Mouse (Mus musculus) midbrain, postnatal 0 days (tissue): ENCODE results near the gene March10. TPM values are rescaled to one million over a fixed set of nuclear protein-coding genes. Genes with fewer than 3 reads are reported as not detected.

Source experiments
- ATAC-seq: fragments of 200-750 bp; cut with Nextera tagmentation; 2 replicates; pipeline ENCODE4 v1.8.0; 2017; ENCODE audit warnings: moderate number of reproducible peaks, mild to moderate bottlenecking, moderate TSS enrichment, moderate library complexity; ENCODE audit not compliant: low FRiP score
- DNase-seq: peaks from one replicate; pipeline ENCODE4 v3.0.0-alpha.2; 2015; ENCODE audit warnings: low spot score
- H3K27ac ChIP-seq: fragments of 300-500 bp; sonication (generic); 2 replicates; pipeline ENCODE4 v1.5.1; 2014; ENCODE audit warnings: low read depth, mild to moderate bottlenecking, low read length, mixed read lengths
- H3K27me3 ChIP-seq: fragments of 300-500 bp; sonication (generic); 2 replicates; pipeline ENCODE4 v1.6.1; 2014; ENCODE audit warnings: low read length, control low read depth, mixed read lengths; ENCODE audit not compliant: insufficient read depth
- H3K36me3 ChIP-seq: fragments of 300-500 bp; sonication (generic); 2 replicates; pipeline ENCODE4 v1.6.1; 2014; ENCODE audit warnings: low read length, control low read depth, mixed read lengths; ENCODE audit not compliant: insufficient read depth
- H3K4me1 ChIP-seq: fragments of 300-500 bp; sonication (generic); 2 replicates; pipeline ENCODE4 v1.6.1; 2014; ENCODE audit warnings: mild to moderate bottlenecking, control low read depth, antibody characterized with exemption, low read length, mixed read lengths; ENCODE audit not compliant: insufficient read depth
- H3K4me2 ChIP-seq: fragments of 300-500 bp; sonication (generic); 2 replicates; pipeline ENCODE4 v1.6.1; 2014; ENCODE audit warnings: low read depth, mild to moderate bottlenecking, low read length, mixed read lengths; ENCODE audit not compliant: poor library complexity, severe bottlenecking
- H3K4me3 ChIP-seq: fragments of 300-500 bp; sonication (generic); 2 replicates; pipeline ENCODE4 v1.5.1; 2014; ENCODE audit warnings: low read depth, mild to moderate bottlenecking, low read length, moderate library complexity
- H3K9ac ChIP-seq: fragments of 300-500 bp; sonication (generic); replicated peaks from 2 replicates; pipeline ENCODE4 v1.6.1; 2014; ENCODE audit warnings: mild to moderate bottlenecking, low read length, moderate library complexity, mixed read lengths; ENCODE audit not compliant: poor library complexity, severe bottlenecking
- H3K9me3 ChIP-seq: fragments of 300-500 bp; sonication (generic); 2 replicates; pipeline ENCODE4 v1.6.1; 2016; ENCODE audit warnings: low read length, control low read depth
- CTCF ChIP-seq: IDR thresholded peaks from 2 replicates; pipeline ENCODE4 v1.5.1; 2016; ENCODE audit warnings: antibody characterized with exemption, mild to moderate bottlenecking
- WGBS: fragments of 180-500 bp; shearing (Covaris S2); extraction: QIAGEN DNeasy Blood & Tissue Kit; methylation state at CpG from one replicate; pipeline ENCODE4 v1.1.7; 2014; 5-methylcytosine and 5-hydroxymethylcytosine counted together
- polyA plus RNA-seq: library from polyadenylated mRNA; unstranded; fragments of >200 nt; fragmentation: Nextera tagmentation; extraction: Ambion mirVana; gene quantifications from 2 replicates; pipeline ENCODE4 v1.2.1, GENCODE M21; 2015
- total RNA-seq: library from RNA; depleted of rRNA; stranded (reverse); fragments of >200 nt; gene quantifications from 2 replicates; pipeline ENCODE4 v1.2.3, GENCODE M21; 2014

March10 gene
- total and polyA plus RNA-seq, 2 experiments from 2014 or later = 0.69 to 0.77 TPM

DNA sequence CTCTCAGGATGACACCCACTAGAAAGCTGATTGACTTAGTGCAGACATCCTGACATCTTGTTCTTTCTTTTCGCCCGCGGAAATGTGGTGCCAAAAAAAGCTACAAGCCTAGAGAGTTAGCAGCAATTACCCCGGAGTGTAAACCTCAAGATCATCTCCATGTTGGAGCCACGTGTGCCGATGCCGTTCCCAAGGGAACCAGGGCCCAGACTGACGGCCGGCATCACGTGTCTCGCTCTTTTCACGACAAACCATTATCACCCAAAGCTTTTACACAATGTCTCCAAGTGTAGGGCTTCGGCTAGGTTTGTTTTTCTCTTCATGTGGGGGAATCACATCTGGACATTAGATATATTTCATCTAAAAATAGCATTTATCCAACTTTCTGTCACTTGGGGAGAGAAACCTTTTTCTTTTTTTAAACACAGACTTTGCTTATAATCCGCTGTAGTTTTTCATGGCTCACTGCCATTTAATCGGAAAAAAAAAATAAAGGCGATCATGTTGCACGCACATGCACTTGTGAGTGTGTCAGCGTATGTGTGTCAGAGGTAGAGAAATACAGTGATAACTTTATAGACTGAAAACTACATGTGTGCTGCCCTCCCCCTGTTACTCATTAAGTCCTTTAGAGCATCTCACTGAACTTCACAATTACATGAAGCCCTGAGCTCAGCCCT, 39.2 kb upstream of the March10 start:
- no peak overlapping the region for H3K9ac ChIP-seq
- no peak overlapping the region for H3K4me3 ChIP-seq
- no peak for DNase-seq
- no peak for ATAC-seq
- no peak overlapping the region for H3K27ac ChIP-seq
- no peaks in the 10 kb centered on the region for H3K36me3 ChIP-seq
- H3K4me2 ChIP-seq = no peak overlapping the region
- H3K4me1 ChIP-seq = no peaks in the 10 kb centered on the region
- no peaks in the 10 kb centered on the region for H3K9me3 ChIP-seq
- TF ChIP-seq CTCF = no peak
- H3K27me3 ChIP-seq = no peaks in the 10 kb centered on the region
- WGBS = 62% methylated on average over 18 of the region's 18 CpGs

GRCm38 (mm10) chr11:105494786-105495369, 38.3 kb upstream of the March10 start:
- no peaks in the 10 kb centered on the region for H3K36me3 ChIP-seq
- no peak overlapping the region for H3K4me2 ChIP-seq
- ATAC-seq (no peak), DNase-seq (no peak)
- H3K9me3 ChIP-seq = no peaks in the 10 kb centered on the region
- no peak for TF ChIP-seq CTCF
- H3K4me1 ChIP-seq = no peaks in the 10 kb centered on the region
- no peaks in the 10 kb centered on the region for H3K27me3 ChIP-seq
- no peak overlapping the region for H3K9ac ChIP-seq
- H3K4me3 ChIP-seq = no peak overlapping the region
- 94% methylated on average over 6 of the region's 6 CpGs for WGBS
- H3K27ac ChIP-seq = no peak overlapping the region

DNA sequence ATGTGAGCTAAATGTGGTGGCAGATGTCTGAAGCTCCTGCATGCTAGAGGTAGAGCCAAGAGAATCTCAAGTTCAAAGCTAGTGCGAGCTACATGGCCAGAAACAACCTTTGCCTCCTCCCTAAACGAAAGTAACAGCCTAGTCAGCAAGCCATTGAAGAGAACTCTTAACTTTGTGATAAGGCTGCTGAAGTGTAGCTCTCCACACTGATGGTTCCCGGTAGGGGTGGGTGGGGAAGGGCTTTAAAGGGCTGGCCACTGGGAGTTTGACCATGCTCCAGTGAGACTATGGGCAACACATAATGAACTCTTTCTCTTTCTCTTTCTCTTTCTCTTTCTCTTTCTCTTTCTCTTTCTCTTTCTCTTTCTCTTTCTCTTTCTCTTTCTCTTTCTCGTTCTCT, 35.9 kb upstream of the March10 start:
- no peak overlapping the region for H3K4me2 ChIP-seq
- WGBS = 86% methylated on average over 4 of the region's 4 CpGs
- no peaks in the 10 kb centered on the region for H3K36me3 ChIP-seq
- DNase-seq (no peak), ATAC-seq (no peak)
- no peak overlapping the region for H3K9ac ChIP-seq
- H3K4me3 ChIP-seq = no peak overlapping the region
- H3K27me3 ChIP-seq = no peaks in the 10 kb centered on the region
- no peaks in the 10 kb centered on the region for H3K9me3 ChIP-seq
- H3K27ac ChIP-seq = no peak overlapping the region
- H3K4me1 ChIP-seq = no peaks in the 10 kb centered on the region
- no peak for TF ChIP-seq CTCF

DNA sequence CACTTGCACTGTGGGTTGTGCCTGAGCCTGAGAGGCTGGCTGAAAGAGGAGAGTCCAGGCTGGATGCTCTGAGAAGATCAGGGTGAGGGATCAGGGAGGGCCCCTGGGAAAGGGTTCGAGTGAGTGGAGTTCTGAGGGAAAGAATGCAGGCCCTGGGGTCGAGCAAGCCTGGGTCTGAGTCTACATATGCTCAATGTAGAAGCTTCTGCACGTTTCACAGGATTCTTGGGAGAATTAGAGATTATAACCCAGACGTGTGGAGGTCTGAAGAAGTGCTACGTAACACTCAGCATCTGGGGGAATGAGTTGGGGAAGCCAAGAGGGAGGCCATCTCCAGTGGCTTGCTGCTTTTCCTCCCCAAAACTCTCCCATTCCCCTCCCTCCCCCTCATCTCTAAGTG, 34.4 kb upstream of the March10 start:
- WGBS = 65% methylated on average over 5 of the region's 5 CpGs
- H3K27ac ChIP-seq = no peak overlapping the region
- H3K9me3 ChIP-seq = no peaks in the 10 kb centered on the region
- no peaks in the 10 kb centered on the region for H3K27me3 ChIP-seq
- no peak overlapping the region for H3K4me2 ChIP-seq
- no peaks in the 10 kb centered on the region for H3K4me1 ChIP-seq
- H3K4me3 ChIP-seq = no peak overlapping the region
- ATAC-seq (no peak), DNase-seq (no peak)
- TF ChIP-seq CTCF = no peak
- H3K36me3 ChIP-seq = no peaks in the 10 kb centered on the region
- no peak overlapping the region for H3K9ac ChIP-seq

- no peak for TF ChIP-seq CTCF
- H3K9me3 ChIP-seq = no peaks in the 10 kb centered on the region
- DNase-seq = no peak
- no peak overlapping the region for H3K4me3 ChIP-seq
- no peak overlapping the region for H3K27ac ChIP-seq
- no peak for ATAC-seq
- 68% methylated on average over 6 of the region's 6 CpGs for whole genome bisulfite sequencing
- no peak overlapping the region for H3K4me2 ChIP-seq
- H3K27me3 ChIP-seq = no peaks in the 10 kb centered on the region
- H3K4me1 ChIP-seq = no peaks in the 10 kb centered on the region
- no peak overlapping the region for H3K9ac ChIP-seq
- H3K36me3 ChIP-seq = no peaks in the 10 kb centered on the region
Observed at GRCm38 (mm10) chr11:105485412-105485811, 28.9 kb upstream of the March10 start.

DNA sequence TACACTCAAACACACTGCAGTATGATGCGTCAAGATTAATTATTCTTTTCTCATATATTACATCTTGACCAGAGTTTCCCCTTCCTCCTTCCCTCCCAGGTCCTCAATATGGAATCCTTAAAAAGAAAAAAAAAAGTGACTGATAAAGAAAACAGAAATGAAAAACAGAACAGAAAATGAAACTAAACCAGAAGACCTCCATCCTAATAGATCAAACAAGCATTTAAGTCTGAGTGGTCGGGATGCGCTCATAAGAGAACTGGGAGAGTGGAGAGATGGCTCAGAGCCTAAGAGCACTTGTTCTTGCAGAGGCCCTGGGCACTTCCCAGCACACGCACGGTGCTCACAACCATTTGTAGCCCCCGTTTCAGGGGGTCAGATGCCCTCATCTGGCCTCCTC, 28.5 kb upstream of the March10 start:
- no peak for TF ChIP-seq CTCF

More for the DNA sequence above, 28.5 kb upstream of the March10 start:
- Histone ChIP-seq H3K9me3 (no peaks in the 10 kb centered on the region), H3K27me3 (no peaks in the 10 kb centered on the region), H3K4me1 (no peaks in the 10 kb centered on the region), H3K27ac (no peak overlapping the region), H3K9ac (no peak overlapping the region), H3K36me3 (no peaks in the 10 kb centered on the region), H3K4me3 (no peak overlapping the region), H3K4me2 (no peak overlapping the region)
- no peak for DNase-seq
- no peak for ATAC-seq
- WGBS = 84% methylated on average over 6 of the region's 6 CpGs
